Mouse (Mus musculus) urinary bladder, postnatal 14 days (tissue): ENCODE measurements around the gene Nelfb.

Source experiments
- DNase-seq: peaks from one replicate; pipeline ENCODE4 v3.0.0; 2021; ENCODE audit warnings: low spot score

Nelfb gene

GRCm38 (mm10) chr2:25176573-25176972 is 34.7 kb downstream of the Nelfb start:
- no peak for DNase-seq

DNA sequence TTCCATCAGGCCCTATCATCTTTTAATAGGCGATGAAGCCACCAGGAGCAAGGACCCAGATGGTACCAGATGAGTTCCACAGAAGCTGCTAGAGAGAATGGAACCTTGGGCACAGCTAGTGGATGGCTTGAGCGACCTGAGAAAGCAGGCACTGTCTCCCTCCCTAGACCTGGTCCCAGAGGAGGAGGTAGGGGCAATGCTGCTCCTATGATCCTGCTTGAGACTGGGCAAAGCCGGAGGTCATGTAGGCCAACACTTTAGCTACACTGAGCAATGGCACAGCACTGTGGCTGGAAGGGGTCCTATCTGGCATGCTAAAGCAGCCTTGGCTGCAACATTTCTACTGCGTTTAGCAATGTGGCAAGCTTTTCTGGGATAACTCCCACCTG is 35.6 kb downstream of the Nelfb start:
- DNase-seq: no peak

- DNase-seq: no peak
These were observed 36.2 kb downstream of the Nelfb start for GRCm38 (mm10) chr2:25174866-25175689.

DNA sequence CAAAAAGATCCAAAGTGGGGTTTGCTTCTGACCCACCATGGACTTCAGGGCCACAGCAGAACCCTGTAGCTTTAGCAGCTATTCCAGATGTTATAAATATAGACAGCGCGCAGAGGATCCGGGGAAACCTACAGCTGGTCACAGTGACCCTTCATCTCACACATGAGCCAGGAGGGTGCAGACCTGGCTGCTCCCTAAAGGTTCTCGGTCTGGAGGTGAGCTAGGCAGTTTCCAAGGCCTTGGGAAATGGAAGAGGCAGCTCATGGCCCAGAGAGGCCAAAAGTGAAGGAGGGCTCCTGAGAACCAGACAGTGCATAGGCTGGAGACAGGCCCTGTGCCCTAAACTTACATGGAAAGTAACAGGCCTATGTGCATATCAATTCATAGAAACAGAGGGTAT is 37.5 kb downstream of the Nelfb start:
- no peak for DNase-seq

DNA sequence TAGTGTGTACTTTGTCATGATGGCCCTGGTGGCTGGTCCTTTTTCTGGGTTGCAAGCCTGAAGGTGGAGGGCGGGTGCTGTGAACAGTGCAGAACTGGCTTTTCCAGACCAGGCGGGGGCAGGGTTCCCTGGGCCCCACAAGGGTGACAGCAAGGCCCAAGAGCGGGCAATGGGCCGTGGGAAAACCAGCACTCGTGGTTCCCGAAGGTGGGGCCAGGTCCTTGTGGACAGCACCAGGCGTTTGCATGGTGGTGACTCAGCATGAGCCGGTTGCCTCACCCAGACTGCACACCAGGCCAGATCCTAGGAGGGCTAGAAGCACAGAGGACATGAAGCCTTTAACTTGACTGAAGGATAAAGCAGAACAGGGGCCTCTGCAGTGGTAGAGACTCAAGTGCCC is 38.7 kb downstream of the Nelfb start:
- DNase-seq: peak; percentile 82

DNA sequence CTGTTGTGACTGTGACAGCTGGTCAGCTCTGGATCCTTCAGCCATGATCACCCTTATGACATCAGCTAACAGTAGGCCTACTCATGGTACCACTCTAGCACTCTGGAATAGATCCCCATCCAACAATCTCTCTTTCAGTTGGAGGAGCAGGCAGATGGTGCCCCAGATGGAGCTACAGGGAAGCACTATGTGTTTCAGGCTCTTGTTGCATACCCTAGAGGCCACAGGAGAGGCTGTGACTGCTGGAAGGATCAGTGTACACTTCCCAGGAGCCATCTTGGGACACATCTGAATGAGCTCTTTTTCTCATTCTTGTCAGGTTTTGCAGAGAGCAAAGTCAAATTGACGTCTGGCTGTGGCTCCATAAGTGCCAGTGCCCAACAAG is 39.5 kb downstream of the Nelfb start:
- no peak for DNase-seq

DNA sequence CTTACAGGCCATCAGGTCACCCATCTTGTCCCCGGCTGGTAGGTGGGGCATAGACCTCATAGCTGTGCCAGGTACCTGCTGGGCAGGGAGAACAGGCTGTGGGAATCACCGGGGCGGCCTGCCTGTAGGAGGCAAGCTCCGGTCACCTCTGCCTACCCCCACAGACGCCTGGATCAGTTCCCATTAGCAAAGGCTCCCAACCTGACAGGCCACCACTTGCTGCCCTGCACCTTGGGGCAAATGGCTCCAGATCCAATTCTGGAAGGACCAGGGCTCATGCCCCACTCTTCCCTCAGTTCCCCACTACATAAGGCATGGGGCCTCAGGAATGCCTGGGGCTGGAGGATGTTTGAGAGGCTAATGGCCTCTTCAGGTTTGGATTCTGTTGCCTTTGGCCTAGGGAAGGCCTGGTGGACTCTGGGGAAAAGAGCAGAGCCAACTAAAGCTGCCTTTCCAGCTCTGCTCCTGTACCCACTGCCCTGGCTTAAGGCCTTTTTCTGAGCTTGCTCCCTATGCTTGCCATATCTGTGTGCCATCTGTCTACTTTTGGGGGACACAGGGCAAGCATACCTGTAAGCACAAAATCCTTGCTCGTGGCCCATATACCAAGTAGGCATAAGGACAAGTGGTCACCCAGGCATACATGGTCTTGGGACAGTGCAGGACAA is 40.1 kb downstream of the Nelfb start:
- DNase-seq: no peak

- DNase-seq: no peak
These were observed 40.8 kb downstream of the Nelfb start for GRCm38 (mm10) chr2:25170326-25171100.

DNA sequence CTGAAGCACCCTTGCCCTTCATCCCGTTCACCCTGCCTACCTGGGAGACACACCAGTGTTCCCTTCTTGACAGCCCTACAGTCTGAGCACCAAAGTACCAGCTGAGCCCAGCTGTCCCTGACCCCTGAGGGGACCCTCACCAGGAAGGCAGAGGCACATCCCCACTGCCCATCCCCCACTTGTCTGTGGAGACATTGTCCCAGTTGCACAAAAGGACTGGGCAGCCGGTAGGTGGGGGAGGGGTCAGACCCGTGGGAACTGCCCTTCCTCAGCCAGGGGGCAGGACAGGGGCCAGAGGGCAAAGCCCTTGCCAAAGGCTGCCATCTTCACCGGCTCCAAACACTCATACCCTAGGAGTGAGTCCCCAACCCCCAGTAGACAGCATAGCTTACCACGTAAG is 41.5 kb downstream of the Nelfb start:
- DNase-seq: no peak

GRCm38 (mm10) chr2:25168665-25168978 is 42.7 kb downstream of the Nelfb start:
- DNase-seq: no peak

DNA sequence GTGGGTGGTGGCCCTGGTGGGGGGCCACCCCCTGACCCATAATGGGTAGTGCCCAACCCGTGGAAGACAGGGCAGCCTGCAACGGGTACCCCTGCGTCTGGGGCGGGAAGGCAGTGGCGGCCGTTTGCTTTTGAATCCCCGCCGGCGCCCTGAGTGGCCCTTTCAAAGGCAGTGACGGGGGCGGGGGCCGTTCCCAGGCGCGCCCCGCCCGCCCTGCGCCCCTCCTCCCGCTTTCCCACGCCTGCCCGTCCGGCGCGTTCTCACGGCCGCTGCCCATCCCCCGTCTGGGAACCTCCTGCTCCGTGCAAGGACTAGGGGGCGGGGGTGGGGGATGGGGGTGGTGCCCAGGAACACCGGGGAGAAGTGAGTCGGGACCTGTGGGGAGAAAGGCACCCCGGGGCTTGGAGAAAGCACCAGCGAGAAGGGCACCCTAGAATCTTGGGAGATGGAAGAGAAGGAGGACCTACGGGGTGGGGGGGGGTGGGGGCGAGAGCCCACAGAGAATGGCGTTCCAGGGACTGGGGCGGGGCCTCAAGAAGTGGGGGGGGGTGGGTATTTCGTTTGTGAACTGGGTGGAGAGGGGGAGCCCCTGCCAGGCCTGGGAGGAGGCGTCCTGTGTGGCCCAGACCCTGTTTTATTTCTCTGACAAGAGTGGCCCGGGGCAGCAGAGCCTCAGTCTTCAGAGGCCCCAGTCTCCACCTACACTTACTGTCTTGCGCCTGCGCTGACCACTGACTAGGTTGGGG is 43.2 kb downstream of the Nelfb start:
- peak; percentile 77 for DNase-seq

DNA sequence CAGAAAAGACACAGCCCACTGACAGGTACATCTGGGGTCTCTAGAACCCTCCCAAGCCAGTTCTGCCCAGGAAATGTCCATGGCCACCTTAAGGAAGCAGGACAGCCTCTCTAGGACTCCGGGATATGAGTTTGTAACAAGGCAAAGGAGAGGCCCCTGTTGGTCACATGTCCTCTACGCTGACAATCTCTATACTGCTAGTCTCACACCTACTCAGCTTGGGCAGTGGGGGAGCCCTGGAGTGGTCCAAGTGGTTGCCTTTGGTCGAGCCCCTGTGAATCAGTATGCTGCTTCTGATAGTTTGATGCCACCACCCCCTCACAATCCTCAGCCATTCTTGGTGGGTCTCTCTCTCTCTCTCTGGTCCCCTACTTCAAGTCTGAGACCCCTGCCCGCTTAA is 43.8 kb downstream of the Nelfb start:
- DNase-seq: no peak

- no peak for DNase-seq
These were observed 53.6 kb downstream of the Nelfb start for GRCm38 (mm10) chr2:25157655-25158054.

GRCm38 (mm10) chr2:25156990-25157389 is 54.3 kb downstream of the Nelfb start:
- DNase-seq: no peak

GRCm38 (mm10) chr2:25156177-25156576 is 55.1 kb downstream of the Nelfb start:
- DNase-seq: no peak

- no peak for DNase-seq
These were observed 59.9 kb downstream of the Nelfb start for GRCm38 (mm10) chr2:25151280-25151956.
